Mouse (Mus musculus) cerebellum, adult 11-12 months (tissue): ENCODE measurements around the gene Mllt11.
"Not testable (repeated sequence)": the region's sequence is repeated elsewhere in the genome, so short reads cannot be mapped to it uniquely, and the experiment has no call there.

Experiments
- DNase-seq: peaks from one replicate; pipeline ENCODE4 v3.0.0; 2022

Mllt11 gene

DNA sequence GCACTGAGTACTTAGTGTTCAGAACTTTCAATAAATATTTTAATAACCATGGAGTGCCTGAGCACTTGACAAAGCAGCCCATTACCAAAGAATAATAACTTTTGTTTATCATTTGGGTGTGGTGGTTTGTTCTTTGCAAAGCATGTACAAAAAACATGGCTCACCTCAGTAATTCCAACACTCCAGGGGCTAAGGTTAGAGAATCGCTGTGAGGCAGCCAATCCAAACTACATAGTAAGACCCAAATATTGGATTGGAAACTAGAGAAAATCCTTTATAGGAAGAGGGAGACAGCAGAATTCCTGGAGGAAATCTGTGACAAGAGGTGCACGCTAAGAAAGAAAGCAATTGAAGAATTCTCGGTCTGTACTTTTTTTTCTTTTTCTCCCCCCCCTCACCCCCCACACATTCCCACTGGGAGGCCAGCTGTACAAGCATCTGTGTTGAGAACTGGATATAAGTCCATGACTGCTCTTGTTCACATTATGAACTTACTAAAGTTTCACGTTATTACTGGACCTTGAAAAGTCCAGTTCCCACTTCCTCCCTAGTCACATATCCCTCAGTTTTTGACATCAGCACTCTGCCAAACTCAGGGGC is 15.2 kb downstream of the Mllt11 start:
- no peak for DNase-seq

DNA sequence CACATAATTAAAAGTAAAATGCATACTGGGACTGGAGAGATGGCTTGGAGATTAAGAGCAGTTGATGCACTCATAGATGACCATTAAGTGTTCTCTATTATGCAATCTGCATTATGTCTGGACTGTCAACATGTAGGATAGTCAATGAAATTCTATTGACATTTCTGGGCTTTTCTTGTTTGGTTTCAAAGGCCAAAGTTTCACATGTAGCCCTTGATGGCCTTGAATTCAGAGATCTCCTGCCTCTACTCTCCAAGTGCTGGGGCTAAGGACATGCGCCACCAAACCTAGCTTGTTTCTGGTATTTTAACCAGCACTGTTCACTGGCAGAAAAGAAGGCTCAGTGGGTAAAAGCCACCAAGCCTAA is 18.4 kb downstream of the Mllt11 start:
- no peak for DNase-seq

DNA sequence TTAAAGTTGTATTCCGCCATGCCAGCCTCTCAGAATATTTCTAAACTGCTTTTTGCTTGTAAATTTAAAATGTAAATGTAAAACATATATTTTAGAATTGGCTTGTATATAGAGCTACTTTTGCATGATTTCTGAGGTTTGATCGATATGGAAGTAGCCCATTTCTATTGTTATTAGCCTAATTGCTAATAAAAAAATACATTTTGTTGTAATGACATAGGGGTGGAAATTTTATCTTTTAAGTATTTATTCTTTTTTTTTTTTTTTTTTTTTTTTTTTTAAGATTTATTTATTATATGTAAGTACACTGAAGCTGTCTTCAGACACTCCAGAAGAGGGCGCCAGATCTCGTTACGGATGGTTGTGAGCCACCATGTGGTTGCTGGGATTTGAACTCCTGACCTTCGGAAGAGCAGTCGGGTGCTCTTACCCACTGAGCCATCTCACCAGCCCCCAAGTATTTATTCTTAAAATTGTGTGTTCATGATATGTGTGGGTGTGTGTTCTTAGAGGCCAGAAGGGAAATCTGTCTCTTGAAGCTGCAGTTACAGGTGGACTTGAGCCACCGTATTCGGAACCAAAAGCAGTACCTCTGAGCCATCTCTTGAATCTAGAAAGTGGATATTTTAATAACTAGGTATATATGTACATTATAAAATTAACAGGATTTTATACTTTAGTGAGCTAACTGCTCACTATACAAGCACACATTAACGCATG is 18.9 kb downstream of the Mllt11 start:
- DNase-seq = not testable (repeated sequence)

DNA sequence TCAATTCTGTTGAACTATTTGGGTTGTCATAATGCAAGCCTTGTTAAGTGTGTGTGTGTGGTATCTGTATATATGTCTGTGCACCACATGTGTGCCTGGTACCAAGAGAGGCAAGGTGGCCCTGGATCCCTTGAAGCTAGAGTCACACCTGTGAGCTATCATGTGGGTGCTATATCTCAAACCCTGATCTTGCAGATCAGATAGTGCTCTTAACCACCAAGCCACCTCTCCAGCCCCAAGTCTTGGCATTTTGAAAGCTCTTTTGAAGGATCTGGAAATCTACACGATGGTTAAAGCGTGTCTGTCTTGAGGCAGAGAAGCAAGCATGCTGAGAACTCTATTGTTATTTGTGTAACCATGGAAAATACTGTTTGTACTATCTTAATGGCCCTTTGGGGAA is 21.4 kb downstream of the Mllt11 start:
- DNase-seq = no peak

DNA sequence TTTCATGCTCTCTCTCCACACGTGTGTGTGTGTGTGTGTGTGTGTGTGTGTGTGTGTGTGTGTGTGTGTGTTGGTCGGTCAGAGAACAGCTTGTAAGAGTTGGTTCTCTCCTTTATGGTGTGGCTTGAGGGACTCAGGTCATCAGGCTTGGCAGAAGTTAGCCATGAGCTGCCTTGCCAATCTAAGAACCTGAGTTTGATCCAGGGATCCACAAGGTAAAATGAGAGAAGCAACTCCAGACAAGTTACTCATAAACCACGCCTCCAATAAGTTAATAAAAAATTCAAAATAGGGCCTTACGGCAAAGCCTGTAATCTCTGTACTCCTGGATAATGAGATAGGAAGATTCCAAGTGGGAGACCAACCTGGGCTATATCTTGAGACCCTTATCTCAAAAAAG is 23.7 kb downstream of the Mllt11 start:
- DNase-seq = no peak

DNA sequence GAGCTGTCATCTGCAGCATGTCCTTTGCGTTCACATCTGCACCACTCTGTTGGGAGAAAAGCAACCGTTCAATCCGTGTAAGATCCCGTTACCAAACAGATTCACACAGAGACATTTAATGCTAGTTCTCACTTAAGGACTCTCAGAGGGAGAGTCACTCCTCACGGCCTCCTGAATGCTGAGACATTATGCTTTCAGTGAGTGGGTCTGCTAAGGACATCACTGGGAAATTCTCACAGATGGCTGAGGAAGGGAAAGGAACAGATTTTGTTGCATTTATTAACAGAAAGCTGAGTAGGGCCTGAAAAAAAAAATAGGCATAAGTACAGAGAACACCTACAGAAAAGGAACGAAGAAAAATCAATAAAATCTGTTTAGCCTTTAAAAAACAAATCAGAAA is 28.1 kb downstream of the Mllt11 start:
- no peak for DNase-seq

DNA sequence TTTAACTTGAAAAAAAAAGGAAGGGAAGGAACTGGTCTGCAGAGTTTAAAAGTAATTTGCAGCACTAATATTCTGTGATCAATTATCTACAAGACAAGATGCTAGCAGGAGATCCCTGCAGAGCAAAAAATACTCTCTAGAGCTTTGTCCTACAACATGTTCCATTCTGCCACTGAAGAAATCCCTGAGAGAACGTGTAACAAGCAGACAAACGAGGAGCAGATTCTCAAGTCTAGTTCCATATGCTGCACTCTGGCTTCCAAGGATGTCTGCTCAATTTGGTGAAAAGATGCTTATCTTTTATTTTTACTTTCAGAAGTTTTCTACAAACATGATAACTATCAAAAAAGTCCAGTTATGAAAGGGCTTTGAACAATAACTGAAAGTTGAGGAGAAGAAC is 31.4 kb downstream of the Mllt11 start:
- DNase-seq = no peak

DNA sequence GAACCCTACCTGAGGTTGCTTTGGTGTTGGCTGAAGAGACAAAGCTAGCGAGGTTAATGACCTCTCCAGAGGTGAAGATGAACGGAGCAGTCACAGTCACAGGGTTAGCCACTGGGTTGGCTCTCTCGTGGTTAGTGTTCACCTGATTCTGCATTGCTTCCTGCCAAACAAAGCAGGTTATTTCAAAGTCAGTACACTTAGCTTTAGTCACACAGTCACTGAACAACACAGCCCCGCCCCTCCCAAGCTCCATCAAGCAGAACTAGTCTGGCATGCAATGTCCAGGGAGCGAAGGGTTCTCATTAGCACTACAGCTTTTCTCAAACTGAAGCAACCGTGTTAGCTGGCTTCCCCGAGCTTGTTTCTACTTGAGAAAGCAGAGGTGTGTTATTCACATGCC is 31.8 kb downstream of the Mllt11 start:
- DNase-seq = no peak

DNA sequence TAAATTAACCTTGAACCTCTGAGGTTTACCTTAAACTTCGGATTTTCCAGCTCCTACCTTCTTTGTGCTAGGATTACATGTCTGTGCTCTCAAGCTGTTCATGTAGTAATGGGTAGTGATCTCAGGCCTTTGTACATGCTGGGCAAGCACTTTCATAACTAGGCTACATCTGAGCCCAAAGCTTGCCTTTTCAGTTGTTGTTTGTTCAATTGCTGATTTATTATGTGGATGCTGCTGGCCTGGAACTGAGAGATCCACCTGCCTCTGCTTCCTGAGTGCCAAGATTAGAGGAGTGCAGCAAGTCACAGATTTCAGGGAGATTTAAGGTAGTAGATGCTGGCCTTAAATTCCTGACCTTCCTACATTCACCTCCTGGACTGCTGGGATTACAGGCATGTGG is 32.9 kb downstream of the Mllt11 start:
- no peak for DNase-seq

DNA sequence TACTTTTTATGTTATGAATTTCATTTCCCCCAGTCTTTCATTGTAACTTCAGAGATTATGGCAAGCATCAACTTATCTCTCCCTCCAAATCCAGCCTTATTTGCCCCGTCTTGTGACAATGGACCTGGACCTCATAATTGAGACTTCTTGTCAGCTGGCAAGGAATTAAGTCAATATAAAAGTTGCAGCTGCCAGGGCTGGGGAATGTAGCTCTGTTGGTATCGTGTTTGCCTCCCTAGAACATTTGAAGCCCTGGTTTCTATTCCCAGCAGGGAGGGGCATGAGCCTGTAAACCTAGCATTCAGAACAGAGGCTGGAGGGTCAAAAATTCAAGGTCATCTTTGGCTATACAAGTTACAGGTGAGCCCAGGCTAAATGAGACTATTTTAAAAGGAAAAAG is 36.2 kb downstream of the Mllt11 start:
- no peak for DNase-seq

DNA sequence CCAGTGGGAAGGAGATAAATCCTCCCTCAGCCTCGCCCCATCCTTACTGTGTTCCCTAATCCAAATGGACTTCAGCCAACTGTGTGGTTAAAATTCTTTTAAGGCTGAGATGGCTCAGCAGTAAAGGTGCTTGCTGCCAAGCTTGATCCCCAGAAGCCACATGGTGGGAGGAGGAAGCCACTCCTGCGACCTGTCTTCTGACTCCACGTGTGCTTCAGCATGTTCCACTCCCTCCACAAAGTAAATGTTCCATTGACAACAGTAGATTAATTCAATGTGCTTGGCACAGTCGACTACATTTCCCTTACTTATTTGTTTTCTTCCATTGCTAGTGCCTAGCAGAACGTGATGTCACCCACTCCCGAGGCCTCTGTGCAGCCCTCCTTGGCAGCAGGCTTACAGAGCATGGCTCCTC is 37.2 kb downstream of the Mllt11 start:
- peak; percentile 55 for DNase-seq

DNA sequence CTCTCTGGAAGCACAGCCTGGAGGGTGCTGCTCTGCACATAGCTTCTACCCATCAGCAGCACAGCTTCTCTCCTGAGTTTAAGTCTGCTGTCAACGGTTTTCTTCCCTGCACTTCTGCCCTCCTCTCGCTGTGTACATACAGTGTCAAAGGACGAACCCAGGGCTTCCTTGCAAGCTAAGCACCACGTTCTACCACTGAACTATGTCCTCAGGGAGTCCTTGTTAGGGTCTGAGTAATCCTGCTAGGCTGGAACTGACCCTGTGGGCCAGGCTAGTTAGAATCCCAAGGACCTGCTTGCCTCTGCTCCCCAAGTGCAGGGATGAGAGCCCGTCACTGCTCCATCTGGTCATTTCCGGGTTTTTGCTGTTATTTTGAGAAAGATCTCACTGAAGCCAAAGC is 45.1 kb downstream of the Mllt11 start:
- no peak for DNase-seq

DNA sequence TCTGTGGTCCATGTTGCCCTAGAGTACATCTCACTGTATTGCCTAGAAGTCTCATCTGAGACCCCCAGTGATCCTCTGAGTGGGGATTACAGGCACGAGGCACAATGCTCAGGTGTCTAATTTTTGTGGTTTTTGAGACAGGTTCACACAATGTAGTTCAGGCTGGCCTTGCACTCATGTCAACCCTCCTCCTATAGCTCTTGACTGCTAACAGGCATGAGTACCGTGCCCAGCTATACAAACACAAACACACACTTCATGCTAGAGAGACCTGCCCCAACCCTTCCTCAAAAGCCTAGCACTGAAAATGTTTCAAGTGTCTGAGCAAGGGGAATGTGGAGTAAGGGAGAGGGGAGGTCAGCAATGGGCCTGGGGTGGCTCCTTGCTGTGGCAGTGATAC is 45.9 kb downstream of the Mllt11 start:
- DNase-seq = no peak

DNA sequence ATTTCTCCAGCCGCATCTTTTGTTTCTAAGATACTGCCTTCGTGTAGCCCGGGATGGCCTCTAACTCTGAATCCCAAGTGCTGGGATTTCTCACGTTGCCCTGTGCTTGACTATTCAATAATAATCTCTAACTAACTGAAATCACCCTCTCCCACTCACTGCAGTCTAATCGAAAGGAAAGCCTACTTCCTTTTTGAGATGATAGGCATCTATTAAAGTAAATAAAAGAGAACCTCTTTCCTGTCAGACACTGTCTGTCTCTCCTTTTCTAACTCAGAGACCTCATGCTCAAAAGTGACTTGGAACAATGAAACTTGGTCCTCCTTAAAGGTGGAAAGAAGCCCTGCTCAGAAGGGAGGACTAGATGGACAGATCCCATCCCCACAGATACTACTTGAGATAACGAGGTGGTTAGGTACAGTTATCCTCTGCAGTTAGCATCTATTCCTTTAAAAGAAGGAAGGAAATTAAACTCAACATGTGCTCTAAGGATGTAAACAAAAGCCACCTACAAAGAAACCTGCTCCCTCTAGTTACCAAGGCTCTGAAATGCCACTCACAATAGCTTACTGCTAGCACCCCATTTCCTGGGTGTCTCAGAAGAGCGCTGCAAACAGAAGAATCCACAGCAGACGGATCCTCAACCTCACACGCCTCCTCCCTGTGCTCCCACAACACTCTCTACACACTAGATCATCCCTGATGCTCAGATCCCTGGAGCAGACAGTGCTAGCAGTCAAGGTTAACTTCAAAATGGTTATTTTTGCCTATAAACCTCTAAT is 47.0 kb downstream of the Mllt11 start:
- no peak for DNase-seq

DNA sequence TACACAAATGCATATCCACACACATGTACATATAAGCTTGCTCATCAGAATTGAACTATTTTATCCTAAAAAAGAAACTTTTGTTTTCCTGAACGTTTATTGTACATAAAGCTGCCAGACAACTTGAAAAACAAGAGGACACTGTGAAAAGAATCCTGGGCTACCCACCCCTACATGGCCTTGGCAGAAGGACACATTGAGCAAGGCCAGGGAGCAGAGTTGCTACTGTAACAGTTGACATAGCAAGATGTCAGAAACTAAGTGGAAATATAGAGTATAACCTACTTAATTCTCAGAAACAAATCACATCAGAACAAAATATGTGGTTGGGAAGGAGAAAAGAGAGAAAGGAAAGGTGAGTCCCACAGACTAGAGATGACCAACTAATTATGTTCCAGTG is 50.1 kb downstream of the Mllt11 start:
- DNase-seq = no peak

DNA sequence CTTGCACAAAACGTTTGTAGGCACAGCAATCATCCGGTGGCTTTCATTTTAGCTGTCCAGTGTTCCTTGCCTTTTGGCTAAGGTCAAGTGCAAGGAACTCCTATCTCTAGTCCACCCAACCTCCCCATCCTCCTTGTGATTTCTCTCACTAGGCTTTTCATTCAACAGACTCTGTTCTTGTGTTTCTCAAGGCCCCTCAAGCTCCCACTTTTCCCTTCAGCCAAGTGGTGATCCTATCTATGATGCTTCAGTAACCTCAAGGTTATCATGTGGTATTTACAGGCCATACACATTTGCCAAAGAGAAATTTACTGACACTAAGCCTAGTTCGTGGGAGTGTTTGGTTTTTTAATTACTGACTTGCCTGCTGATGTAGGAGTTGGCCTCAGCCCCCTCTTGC is 52.1 kb downstream of the Mllt11 start:
- no peak for DNase-seq

DNA sequence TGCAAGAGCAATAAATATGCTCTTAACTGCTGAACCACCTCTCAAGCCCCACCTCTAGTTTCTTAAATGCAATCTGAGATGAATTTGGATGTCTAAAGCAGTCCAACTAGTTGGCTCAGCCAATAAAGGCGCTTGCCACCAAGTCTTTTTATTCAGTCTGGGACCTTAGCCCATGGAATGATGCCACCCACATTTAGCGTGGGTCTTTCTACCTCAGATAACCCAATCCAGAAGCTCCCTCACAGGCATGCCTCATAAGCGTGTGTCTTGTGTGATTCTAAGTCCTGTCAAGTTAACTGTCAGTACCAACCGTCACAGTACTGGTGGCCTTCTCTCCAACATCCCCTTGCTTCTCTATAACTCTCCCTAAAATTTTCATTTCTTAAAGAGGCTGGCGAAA is 53.0 kb downstream of the Mllt11 start:
- DNase-seq = no peak

DNA sequence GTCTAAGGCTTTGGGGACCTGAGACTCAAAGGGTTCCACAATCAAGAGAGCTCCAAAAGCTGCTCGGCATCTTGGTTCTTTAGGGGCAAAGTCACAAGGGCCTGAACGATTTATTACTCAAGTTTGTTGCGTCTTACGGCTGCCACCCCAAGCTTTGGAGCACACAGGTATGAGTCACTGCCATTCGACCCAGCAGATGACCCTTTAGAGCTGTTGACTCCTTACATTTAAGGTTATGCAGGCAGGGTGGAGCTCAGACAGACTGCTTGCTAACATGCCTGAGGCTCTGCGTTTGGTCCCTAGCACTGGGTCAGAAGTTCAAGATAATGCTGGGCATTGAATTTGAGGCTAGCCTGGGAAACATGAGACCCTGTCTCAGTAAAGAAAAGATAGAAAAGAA is 54.4 kb downstream of the Mllt11 start:
- DNase-seq = no peak

DNA sequence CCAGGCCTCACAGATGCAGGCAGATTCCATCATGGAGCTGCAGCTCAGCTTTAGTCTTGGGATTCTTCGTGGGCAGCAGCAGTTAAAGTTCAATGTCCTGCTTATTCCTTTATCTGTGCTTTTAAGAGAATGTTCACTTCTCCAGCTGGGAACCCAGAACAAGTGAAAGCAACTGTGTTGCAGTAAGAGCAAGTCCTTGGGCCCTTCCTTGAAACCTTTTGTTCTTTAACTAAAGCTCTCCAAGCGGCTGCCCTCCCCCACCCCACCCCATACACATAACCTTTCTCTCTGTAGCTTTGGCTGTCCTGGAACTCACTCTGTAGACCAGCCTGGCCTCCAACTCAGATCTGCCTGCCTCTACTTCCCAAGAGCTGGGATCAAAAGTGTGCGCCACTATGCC is 55.5 kb downstream of the Mllt11 start:
- no peak for DNase-seq

DNA sequence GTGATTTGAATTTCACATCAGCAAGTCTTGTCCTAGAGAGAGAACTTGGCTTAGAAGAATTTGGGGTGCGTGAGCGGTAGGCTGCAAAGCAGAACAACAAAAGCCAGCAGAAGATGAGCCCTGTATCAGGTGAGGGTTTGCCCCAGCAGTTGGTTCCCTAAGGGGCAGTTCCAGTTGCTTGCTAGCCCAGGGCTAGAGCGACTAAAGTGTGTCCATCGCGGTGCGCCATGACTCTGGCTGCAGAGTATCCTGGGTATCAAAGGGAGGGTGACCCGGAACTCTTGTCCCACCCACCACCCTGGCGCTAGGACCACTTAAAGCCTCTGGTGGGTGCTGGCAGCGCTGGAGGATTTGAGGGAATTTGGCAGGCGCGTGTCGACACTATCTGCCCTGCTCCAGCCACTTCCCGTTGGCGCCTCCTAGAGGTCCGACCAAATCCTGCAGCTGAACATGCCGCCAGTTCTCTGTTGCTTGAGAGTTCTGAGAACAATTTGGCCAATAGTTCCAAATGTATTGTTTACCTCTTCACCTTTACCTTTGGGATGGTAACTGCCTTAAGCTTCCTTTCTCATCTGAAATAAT is 57.9 kb downstream of the Mllt11 start:
- peak; percentile 79 for DNase-seq

DNA sequence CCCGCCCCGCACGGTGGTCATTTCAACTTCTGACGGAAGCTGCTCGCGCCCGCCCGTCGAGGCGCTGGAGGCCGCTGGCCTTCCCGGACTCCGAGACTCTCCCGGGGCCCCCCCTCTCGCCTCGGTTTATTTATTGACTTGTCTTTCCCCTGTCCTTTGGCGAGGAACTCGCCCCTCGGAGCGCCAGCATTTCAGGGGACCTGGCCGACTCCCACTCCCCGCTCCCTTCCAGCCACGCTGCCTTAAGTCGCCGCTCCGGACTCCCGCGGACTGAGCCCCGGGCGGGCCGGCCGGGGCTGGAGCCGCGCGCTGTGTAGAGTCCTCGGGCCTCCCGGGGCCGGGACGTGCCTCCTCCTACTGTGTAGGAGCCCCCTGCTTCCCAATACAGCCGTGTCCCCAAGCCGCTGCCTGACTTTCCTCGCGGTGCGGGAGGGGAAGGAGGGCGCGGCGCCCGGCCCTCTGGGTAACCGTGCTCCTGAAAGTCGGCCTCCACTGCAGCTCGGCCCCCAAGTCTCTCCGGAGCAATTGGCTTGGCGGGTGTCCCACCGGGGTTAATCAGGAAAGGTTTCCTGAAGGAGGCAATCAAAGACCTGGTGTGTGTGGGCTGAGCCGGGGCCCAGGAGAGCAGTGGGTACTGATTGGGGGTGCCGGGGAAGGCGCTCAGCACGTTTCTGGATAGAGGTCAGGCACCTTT is 58.6 kb downstream of the Mllt11 start:
- peak; percentile 32 for DNase-seq

DNA sequence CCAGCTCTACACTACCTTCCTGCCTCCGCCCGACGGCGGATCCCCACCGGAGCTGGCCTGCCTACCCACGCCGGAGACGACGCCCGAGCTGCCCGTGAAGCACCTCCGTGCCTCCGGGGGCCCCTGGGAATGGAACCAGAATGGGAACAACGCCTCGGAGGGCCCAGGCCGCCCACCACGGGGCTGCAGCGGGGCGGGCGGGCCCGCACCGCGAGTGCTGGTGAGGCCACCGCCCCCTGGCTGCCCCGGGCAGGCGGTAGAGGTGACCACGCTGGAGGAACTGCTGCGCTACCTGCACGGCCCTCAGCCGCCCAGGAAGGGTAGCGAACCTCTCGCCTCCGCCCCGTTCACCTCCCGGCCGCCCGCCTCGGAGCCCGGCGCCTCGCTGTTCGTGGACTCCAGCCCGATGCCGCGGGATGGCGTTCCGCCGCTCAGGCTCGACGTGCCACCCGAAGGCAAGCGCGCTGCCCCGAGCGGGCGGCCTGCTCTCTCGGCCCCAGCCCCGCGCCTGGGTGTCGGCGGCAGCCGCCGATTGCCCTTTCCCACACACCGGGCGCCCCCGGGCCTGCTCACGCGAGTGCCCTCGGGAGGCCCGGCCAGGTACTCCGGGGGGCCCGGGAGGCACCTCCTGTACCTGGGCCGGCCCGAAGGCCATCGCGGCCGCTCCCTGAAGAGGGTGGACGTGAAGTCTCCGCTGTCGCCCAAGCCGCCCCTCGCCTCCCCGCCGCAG is 59.3 kb downstream of the Mllt11 start:
- DNase-seq = peak; percentile 28

DNA sequence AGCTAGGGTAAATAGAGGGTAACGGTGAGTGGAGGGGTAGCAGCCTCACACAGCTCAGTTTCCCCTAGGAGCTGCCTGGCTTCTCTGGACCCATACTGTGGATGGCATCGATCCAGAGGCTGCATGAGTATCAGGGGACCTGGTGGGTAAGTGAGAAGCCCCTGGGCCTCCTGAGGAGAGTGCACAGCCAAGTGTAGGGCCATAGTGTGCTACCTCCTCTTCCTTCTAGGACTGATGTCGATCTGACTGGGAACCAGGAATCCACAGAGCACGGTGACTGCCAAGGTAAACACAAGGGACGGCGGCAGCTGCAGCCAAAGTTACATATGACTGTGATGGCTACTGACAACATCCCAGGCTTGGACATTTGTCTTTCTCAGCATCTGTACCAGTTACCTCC is 60.9 kb downstream of the Mllt11 start:
- peak; percentile 16 for DNase-seq
